Mouse (Mus musculus) midbrain, embryonic 10.5 days (tissue): Measurements from ENCODE around the gene AL732309.1. TPM values are rescaled to one million over a fixed set of nuclear protein-coding genes. Genes with fewer than 3 reads are reported as not detected.

Experiments
- DNase-seq: peaks from one replicate; pipeline ENCODE4 v3.0.0-alpha.2; 2017; ENCODE audit warnings: low spot score
- H3K27ac ChIP-seq: fragments of 300-500 bp; sonication (generic); replicated peaks from 2 replicates; pipeline ENCODE4 v1.5.1; 2016; ENCODE audit warnings: mild to moderate bottlenecking
- H3K27me3 ChIP-seq: fragments of 300-500 bp; sonication (generic); 2 replicates; pipeline ENCODE4 v1.6.1; 2016; ENCODE audit warnings: low read depth, mild to moderate bottlenecking; ENCODE audit not compliant: poor library complexity, severe bottlenecking
- H3K36me3 ChIP-seq: fragments of 300-500 bp; sonication (generic); 2 replicates; pipeline ENCODE4 v1.6.1; 2016; ENCODE audit warnings: mild to moderate bottlenecking, moderate library complexity
- H3K4me1 ChIP-seq: fragments of 300-500 bp; sonication (generic); 2 replicates; pipeline ENCODE4 v1.6.1; 2016
- H3K4me3 ChIP-seq: fragments of 300-500 bp; sonication (generic); 2 replicates; pipeline ENCODE4 v1.5.1; 2016; ENCODE audit warnings: mild to moderate bottlenecking, moderate library complexity
- H3K9me3 ChIP-seq: fragments of 300-500 bp; sonication (generic); replicated peaks from 2 replicates; pipeline ENCODE4 v1.6.1; 2016; ENCODE audit warnings: mild to moderate bottlenecking
- WGBS: fragments of 180-500 bp; shearing (Covaris S2); methylation state at CpG from one replicate; pipeline ENCODE4 v1.1.7; 2016; 5-methylcytosine and 5-hydroxymethylcytosine counted together
- polyA plus RNA-seq: library from polyadenylated mRNA; unstranded; fragments of >200 nt; fragmentation: Nextera tagmentation; extraction: Ambion mirVana; gene quantifications from 2 replicates; pipeline ENCODE4 v1.2.1, GENCODE M21; 2016

AL732309.1 gene
- polyA plus RNA-seq: 7.2 and 8.6 TPM in 2 replicates

- no peak within 1 kb of the TSS for H3K4me3 ChIP-seq
- peaks cover 30% of the 10 kb centered on the region for H3K27me3 ChIP-seq
- DNase-seq: no peak
- H3K27ac ChIP-seq: no peak within 1 kb of the TSS
- no peaks in the 10 kb centered on the region for H3K9me3 ChIP-seq
- peaks cover 75% of the 10 kb centered on the region for H3K36me3 ChIP-seq
- 92% methylated on average over 10 of the region's 10 CpGs for WGBS
- H3K4me1 ChIP-seq: peaks cover 20% of the 10 kb centered on the region
Measured at GRCm38 (mm10) chr2:25246183-25247072, at the start of gene AL732309.1. Gene AL732309.1, minus strand, starts transcription at chr2:25246863.

GRCm38 (mm10) chr2:25293706-25294105 is 47.0 kb upstream of the AL732309.1 start:
- no peak for DNase-seq
- Histone ChIP-seq H3K9me3 (no peaks in the 10 kb centered on the region), H3K4me1 (peaks cover 28% of the 10 kb centered on the region), H3K36me3 (no peaks in the 10 kb centered on the region), H3K4me3 (no peak overlapping the region), H3K27ac (no peak overlapping the region), H3K27me3 (peaks cover 94% of the 10 kb centered on the region)
- WGBS: 73% methylated on average over 9 of the region's 9 CpGs

GRCm38 (mm10) chr2:25292856-25293255 is 46.2 kb upstream of the AL732309.1 start:
- no peaks in the 10 kb centered on the region for H3K36me3 ChIP-seq
- no peak overlapping the region for H3K4me3 ChIP-seq
- no peak overlapping the region for H3K27ac ChIP-seq
- H3K27me3 ChIP-seq: peaks cover 100% of the 10 kb centered on the region
- H3K9me3 ChIP-seq: no peaks in the 10 kb centered on the region
- WGBS: 0% methylated on average over 1 of the region's 1 CpGs
- DNase-seq: peak; percentile 83
- H3K4me1 ChIP-seq: peaks cover 28% of the 10 kb centered on the region

- Histone ChIP-seq H3K4me3 (peak overlapping the region; percentile 45), H3K4me1 (peaks cover 28% of the 10 kb centered on the region), H3K36me3 (no peaks in the 10 kb centered on the region), H3K27me3 (peaks cover 100% of the 10 kb centered on the region), H3K27ac (0 out of 2 replicates have a peak overlapping the region, but pooled peaks have one; percentile 23), H3K9me3 (no peaks in the 10 kb centered on the region)
- 6% methylated on average over 42 of the region's 43 CpGs for WGBS
- no peak for DNase-seq
Measured at GRCm38 (mm10) chr2:25292054-25292544, 45.4 kb upstream of the AL732309.1 start.

GRCm38 (mm10) chr2:25291184-25292053 is 44.8 kb upstream of the AL732309.1 start:
- Histone ChIP-seq H3K36me3 (peaks cover 2% of the 10 kb centered on the region; the same call in 1 of the 2 replicates), H3K4me3 (peak overlapping the region; percentile 45), H3K27ac (no peak overlapping the region), H3K4me1 (peaks cover 28% of the 10 kb centered on the region), H3K27me3 (peaks cover 100% of the 10 kb centered on the region), H3K9me3 (no peaks in the 10 kb centered on the region)
- 7% methylated on average over 32 of the region's 32 CpGs for WGBS
- peak; percentile 23 for DNase-seq

- H3K9me3 ChIP-seq: no peaks in the 10 kb centered on the region
- peak; percentile 30 for DNase-seq
- H3K27ac ChIP-seq: no peak overlapping the region
- H3K27me3 ChIP-seq: peaks cover 96% of the 10 kb centered on the region
- H3K4me3 ChIP-seq: peak overlapping the region; percentile 24
- H3K4me1 ChIP-seq: peaks cover 28% of the 10 kb centered on the region
- 1% methylated on average over 18 of the region's 18 CpGs for WGBS
- peaks cover 8% of the 10 kb centered on the region for H3K36me3 ChIP-seq
Measured at GRCm38 (mm10) chr2:25290816-25291130, 44.1 kb upstream of the AL732309.1 start.

GRCm38 (mm10) chr2:25290101-25290815 is 43.6 kb upstream of the AL732309.1 start:
- Histone ChIP-seq H3K4me1 (peaks cover 28% of the 10 kb centered on the region), H3K27ac (no peak overlapping the region), H3K4me3 (peak overlapping the region; percentile 24), H3K36me3 (peaks cover 14% of the 10 kb centered on the region), H3K27me3 (peaks cover 91% of the 10 kb centered on the region), H3K9me3 (no peaks in the 10 kb centered on the region)
- DNase-seq: peak; percentile 26
- WGBS: 2% methylated on average over 54 of the region's 54 CpGs

GRCm38 (mm10) chr2:25289651-25290050 is 43.0 kb upstream of the AL732309.1 start, which contains the start of gene Lrrc26:
Gene Lrrc26, plus strand, starts transcription at chr2:25289915.
- H3K36me3 ChIP-seq: peaks cover 20% of the 10 kb centered on the region
- no peak within 1 kb of the TSS for H3K27ac ChIP-seq
- 8% methylated on average over 11 of the region's 11 CpGs for WGBS
- DNase-seq: no peak
- H3K9me3 ChIP-seq: no peaks in the 10 kb centered on the region
- H3K4me1 ChIP-seq: peaks cover 28% of the 10 kb centered on the region
- peak within 1 kb of the TSS; percentile 24 for H3K4me3 ChIP-seq
- H3K27me3 ChIP-seq: peaks cover 85% of the 10 kb centered on the region

GRCm38 (mm10) chr2:25288734-25289345 is 42.2 kb upstream of the AL732309.1 start:
- Histone ChIP-seq H3K27ac (no peak overlapping the region), H3K4me3 (no peak overlapping the region), H3K36me3 (peaks cover 28% of the 10 kb centered on the region), H3K27me3 (peaks cover 77% of the 10 kb centered on the region), H3K9me3 (no peaks in the 10 kb centered on the region), H3K4me1 (peaks cover 28% of the 10 kb centered on the region)
- no peak for DNase-seq
- WGBS: 82% methylated on average over 7 of the region's 7 CpGs

- Histone ChIP-seq H3K27ac (no peak within 1 kb of the TSS), H3K27me3 (peaks cover 69% of the 10 kb centered on the region), H3K36me3 (peaks cover 35% of the 10 kb centered on the region), H3K9me3 (no peaks in the 10 kb centered on the region), H3K4me3 (0 out of 2 replicates have a peak within 1 kb of the TSS, but pooled peaks have one; percentile 7), H3K4me1 (peaks cover 28% of the 10 kb centered on the region)
- 84% methylated on average over 6 of the region's 6 CpGs for WGBS
- DNase-seq: no peak
Measured at GRCm38 (mm10) chr2:25287927-25288649, 41.4 kb upstream of the AL732309.1 start, which contains the start of gene Tmem210. Gene Tmem210, plus strand, starts transcription at chr2:25288145.
